Mouse (Mus musculus): ENCODE measurements around the gene Chka. TPM values are rescaled to one million over a fixed set of nuclear protein-coding genes. Genes with fewer than 3 reads are reported as not detected.

The Chka gene
- polyA plus RNA-seq, 1 experiment from 2014 or later = 57.5 TPM

GRCm38 (mm10) chr19:3914535-3914934 lies 63.0 kb downstream of the Chka start:
- H3K4me1 ChIP-seq (replicated peaks) = peaks cover 34% of the 10 kb centered on the region
- no peak overlapping the region for H3K4me3 ChIP-seq
- 93% methylated on average over 5 of the region's 5 CpGs for WGBS
- no peak for DNase-seq (ENCODE audit: low spot score)
- peaks cover 16% of the 10 kb centered on the region for H3K36me3 ChIP-seq
- no peaks in the 10 kb centered on the region for H3K27me3 ChIP-seq (ENCODE audit: insufficient read depth, poor library complexity, severe bottlenecking)
- H3K9me3 ChIP-seq = no peaks in the 10 kb centered on the region
- no peak overlapping the region for H3K27ac ChIP-seq

GRCm38 (mm10) chr19:3916727-3917126 lies 65.2 kb downstream of the Chka start:
- Histone ChIP-seq H3K36me3 (no peaks in the 10 kb centered on the region), H3K4me1 (replicated peaks) (peaks cover 32% of the 10 kb centered on the region), H3K9me3 (no peaks in the 10 kb centered on the region), H3K27ac (no peak overlapping the region), H3K4me3 (no peak overlapping the region), H3K27me3 (ENCODE audit: insufficient read depth, poor library complexity, severe bottlenecking) (no peaks in the 10 kb centered on the region)
- WGBS = 77% methylated on average over 11 of the region's 11 CpGs
- DNase-seq (ENCODE audit: low spot score) = no peak

- Histone ChIP-seq H3K4me1 (replicated peaks) (peaks cover 30% of the 10 kb centered on the region), H3K4me3 (no peak overlapping the region), H3K9me3 (no peaks in the 10 kb centered on the region), H3K27ac (no peak overlapping the region), H3K36me3 (no peaks in the 10 kb centered on the region), H3K27me3 (ENCODE audit: insufficient read depth, poor library complexity, severe bottlenecking) (no peaks in the 10 kb centered on the region)
- no peak for DNase-seq (ENCODE audit: low spot score)
Observed at GRCm38 (mm10) chr19:3919928-3920327, 68.4 kb downstream of the Chka start.

- DNase-seq (ENCODE audit: low spot score) = no peak
- no peaks in the 10 kb centered on the region for H3K9me3 ChIP-seq
- no peaks in the 10 kb centered on the region for H3K36me3 ChIP-seq
- no peaks in the 10 kb centered on the region for H3K27me3 ChIP-seq (ENCODE audit: insufficient read depth, poor library complexity, severe bottlenecking)
- H3K27ac ChIP-seq = peak overlapping the region; percentile 62
- no peak overlapping the region for H3K4me3 ChIP-seq
- peaks cover 41% of the 10 kb centered on the region for H3K4me1 ChIP-seq (replicated peaks)
- WGBS = 64% methylated on average over 10 of the region's 10 CpGs
Observed at GRCm38 (mm10) chr19:3922661-3923371, 71.2 kb downstream of the Chka start.

- WGBS = 50% methylated on average over 13 of the region's 13 CpGs
- peak overlapping the region; percentile 62 for H3K27ac ChIP-seq
Observed at GRCm38 (mm10) chr19:3923586-3923985, 72.0 kb downstream of the Chka start.

GRCm38 (mm10) chr19:3924190-3924589 lies 72.6 kb downstream of the Chka start:
- 82% methylated on average over 8 of the region's 8 CpGs for whole genome bisulfite sequencing
- peak overlapping the region; percentile 62 for H3K27ac ChIP-seq
- H3K27me3 ChIP-seq (ENCODE audit: insufficient read depth, poor library complexity, severe bottlenecking) = no peaks in the 10 kb centered on the region
- no peaks in the 10 kb centered on the region for H3K36me3 ChIP-seq
- H3K4me1 ChIP-seq (replicated peaks) = peaks cover 37% of the 10 kb centered on the region
- DNase-seq (ENCODE audit: low spot score) = no peak
- H3K4me3 ChIP-seq = no peak overlapping the region
- no peaks in the 10 kb centered on the region for H3K9me3 ChIP-seq

More at GRCm38 (mm10) chr19:3923586-3923985, 72.0 kb downstream of the Chka start:
- no peaks in the 10 kb centered on the region for H3K27me3 ChIP-seq (ENCODE audit: insufficient read depth, poor library complexity, severe bottlenecking)
- peaks cover 38% of the 10 kb centered on the region for H3K4me1 ChIP-seq (replicated peaks)
- H3K36me3 ChIP-seq = no peaks in the 10 kb centered on the region
- peak; percentile 29 for DNase-seq (ENCODE audit: low spot score)
- H3K9me3 ChIP-seq = no peaks in the 10 kb centered on the region
- no peak overlapping the region for H3K4me3 ChIP-seq

DNA sequence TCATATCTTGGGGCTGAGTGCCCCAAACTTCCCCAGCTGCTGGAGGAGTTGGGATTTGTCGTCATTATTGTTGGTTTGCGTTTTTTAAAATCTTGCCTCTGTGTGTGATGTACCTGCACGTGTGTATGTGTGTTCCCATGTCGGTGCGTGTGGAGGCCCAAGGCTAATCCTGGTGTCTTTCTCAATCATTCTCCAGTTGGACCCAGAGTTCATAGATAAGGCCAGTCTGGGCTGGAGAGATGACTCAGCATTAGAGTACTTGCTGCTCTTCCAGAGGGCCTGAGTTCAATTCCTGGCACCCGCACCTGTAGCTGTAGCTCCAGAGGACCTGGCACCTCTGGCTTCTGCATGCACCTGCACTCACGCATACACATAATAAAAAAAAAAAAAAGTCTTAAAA lies 73.3 kb downstream of the Chka start:
- 94% methylated on average over 7 of the region's 7 CpGs for WGBS

GRCm38 (mm10) chr19:3925859-3926258 lies 74.3 kb downstream of the Chka start:
- WGBS = 87% methylated on average over 6 of the region's 6 CpGs
- no peak for DNase-seq (ENCODE audit: low spot score)
- no peak overlapping the region for H3K4me3 ChIP-seq
- H3K36me3 ChIP-seq = no peaks in the 10 kb centered on the region
- H3K4me1 ChIP-seq (replicated peaks) = peaks cover 41% of the 10 kb centered on the region
- H3K9me3 ChIP-seq = no peaks in the 10 kb centered on the region
- H3K27ac ChIP-seq = no peak overlapping the region
- H3K27me3 ChIP-seq (ENCODE audit: insufficient read depth, poor library complexity, severe bottlenecking) = no peaks in the 10 kb centered on the region

More for the DNA sequence above, 73.3 kb downstream of the Chka start:
- Histone ChIP-seq H3K27ac (no peak overlapping the region), H3K36me3 (no peaks in the 10 kb centered on the region), H3K4me3 (no peak overlapping the region), H3K4me1 (replicated peaks) (peaks cover 39% of the 10 kb centered on the region), H3K27me3 (ENCODE audit: insufficient read depth, poor library complexity, severe bottlenecking) (no peaks in the 10 kb centered on the region), H3K9me3 (no peaks in the 10 kb centered on the region)
- no peak for DNase-seq (ENCODE audit: low spot score)

DNA sequence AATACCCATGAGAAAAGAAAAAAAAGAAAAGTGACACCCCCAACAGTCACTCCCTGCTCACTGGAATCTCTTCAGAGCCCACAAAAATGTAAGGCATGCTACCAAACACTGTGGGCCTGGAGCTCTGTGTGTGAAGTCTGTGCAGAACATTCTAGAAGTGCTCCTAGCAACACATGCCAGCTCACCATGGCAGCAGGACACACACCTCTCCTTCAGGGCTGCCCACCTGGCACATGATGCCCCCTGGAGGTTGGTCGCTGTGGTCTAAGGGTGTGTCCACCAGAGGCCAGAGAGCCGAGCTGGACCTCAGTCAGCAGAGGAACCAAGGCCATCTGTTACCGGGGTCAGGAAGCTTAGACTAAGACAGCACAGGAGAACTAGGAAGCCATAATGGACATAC lies 74.7 kb downstream of the Chka start:
- no peak for DNase-seq (ENCODE audit: low spot score)
- H3K9me3 ChIP-seq = no peaks in the 10 kb centered on the region
- H3K4me1 ChIP-seq (replicated peaks) = peaks cover 41% of the 10 kb centered on the region
- H3K36me3 ChIP-seq = no peaks in the 10 kb centered on the region
- no peak overlapping the region for H3K4me3 ChIP-seq
- no peaks in the 10 kb centered on the region for H3K27me3 ChIP-seq (ENCODE audit: insufficient read depth, poor library complexity, severe bottlenecking)
- 69% methylated on average over 3 of the region's 3 CpGs for whole genome bisulfite sequencing
- H3K27ac ChIP-seq = 0 out of 2 replicates have a peak overlapping the region, but pooled peaks have one; percentile 6

- Histone ChIP-seq H3K4me1 (replicated peaks) (peaks cover 41% of the 10 kb centered on the region), H3K9me3 (no peaks in the 10 kb centered on the region), H3K4me3 (no peak overlapping the region), H3K27ac (0 out of 2 replicates have a peak overlapping the region, but pooled peaks have one; percentile 6), H3K36me3 (no peaks in the 10 kb centered on the region), H3K27me3 (ENCODE audit: insufficient read depth, poor library complexity, severe bottlenecking) (no peaks in the 10 kb centered on the region)
- DNase-seq (ENCODE audit: low spot score) = no peak
- WGBS = 71% methylated on average over 6 of the region's 6 CpGs
Observed at GRCm38 (mm10) chr19:3926685-3927084, 75.1 kb downstream of the Chka start.

DNA sequence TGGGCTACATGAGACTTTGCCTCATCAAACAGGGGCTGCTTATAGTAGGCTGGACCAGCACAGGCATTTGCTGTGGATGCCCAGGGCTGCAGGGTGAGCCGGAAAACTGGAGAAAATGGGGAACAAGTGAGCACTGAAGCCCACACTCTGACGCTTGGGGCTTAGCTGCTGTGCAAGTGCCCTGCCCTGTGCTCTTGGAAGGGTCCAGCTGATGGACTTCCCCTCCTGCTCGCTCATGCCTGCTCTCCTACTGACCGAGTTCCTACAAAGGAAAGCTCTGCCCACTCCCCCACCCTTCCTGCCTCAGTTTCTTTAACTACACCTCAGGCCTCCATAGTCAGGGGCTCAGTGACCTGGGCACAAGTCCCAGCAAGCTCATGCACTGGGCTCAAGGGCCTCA lies 76.4 kb downstream of the Chka start:
- H3K36me3 ChIP-seq = no peaks in the 10 kb centered on the region
- H3K9me3 ChIP-seq = no peaks in the 10 kb centered on the region
- no peaks in the 10 kb centered on the region for H3K27me3 ChIP-seq (ENCODE audit: insufficient read depth, poor library complexity, severe bottlenecking)
- H3K4me3 ChIP-seq = no peak overlapping the region
- no peak for DNase-seq (ENCODE audit: low spot score)
- WGBS = 91% methylated on average over 4 of the region's 4 CpGs
- peaks cover 38% of the 10 kb centered on the region for H3K4me1 ChIP-seq (replicated peaks)
- H3K27ac ChIP-seq = no peak overlapping the region; the same call in 1 of the 2 replicates

- Histone ChIP-seq H3K36me3 (no peaks in the 10 kb centered on the region), H3K4me3 (no peak overlapping the region), H3K27me3 (ENCODE audit: insufficient read depth, poor library complexity, severe bottlenecking) (no peaks in the 10 kb centered on the region), H3K9me3 (no peaks in the 10 kb centered on the region), H3K27ac (peak overlapping the region; percentile 63), H3K4me1 (replicated peaks) (peaks cover 30% of the 10 kb centered on the region)
- WGBS = 79% methylated on average over 4 of the region's 4 CpGs
- no peak for DNase-seq (ENCODE audit: low spot score)
Observed at GRCm38 (mm10) chr19:3928779-3929178, 77.2 kb downstream of the Chka start.

DNA sequence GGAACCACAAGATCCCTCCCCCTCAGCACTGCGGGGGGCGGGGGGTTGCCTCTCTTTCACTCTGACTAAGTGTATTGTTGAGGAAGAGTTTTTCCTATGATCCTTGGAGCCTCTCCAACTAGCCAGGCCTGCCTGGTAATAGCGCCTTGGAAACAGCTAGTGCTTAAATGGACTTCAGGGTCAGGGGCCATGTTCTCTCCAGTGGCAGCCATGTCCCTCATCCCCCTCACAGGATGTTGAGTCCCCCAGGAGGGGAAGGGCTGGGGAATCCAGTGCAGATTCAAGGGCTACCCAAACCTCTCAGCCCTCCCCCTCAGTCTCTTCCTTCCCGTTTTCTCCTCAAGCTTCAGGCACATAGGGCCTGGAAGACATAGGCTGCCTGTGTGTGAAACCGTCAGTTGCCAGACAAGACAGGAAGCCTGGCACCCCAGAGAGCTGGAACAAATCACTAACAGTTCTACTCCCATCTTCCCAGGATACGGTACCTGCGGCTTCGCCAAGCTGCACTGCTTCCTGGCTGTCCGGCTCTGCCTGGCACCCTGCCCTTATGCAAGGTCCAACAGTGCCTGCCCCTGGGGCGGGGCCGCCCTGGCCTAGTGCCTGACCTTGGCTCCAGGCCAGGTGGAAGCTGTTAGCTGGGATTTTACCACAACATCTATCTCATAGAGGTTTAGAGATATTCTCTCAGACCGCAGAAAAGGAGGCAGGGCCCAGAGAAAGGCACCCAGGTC lies 77.8 kb downstream of the Chka start, which contains the start of gene Aldh3b1:
Aldh3b1 (minus strand) TSS at position 598 of the 731 bp plus-strand sequence.
- Histone ChIP-seq H3K4me3 (no peak within 1 kb of the TSS), H3K36me3 (no peaks in the 10 kb centered on the region), H3K27me3 (ENCODE audit: insufficient read depth, poor library complexity, severe bottlenecking) (no peaks in the 10 kb centered on the region), H3K4me1 (replicated peaks) (peaks cover 26% of the 10 kb centered on the region), H3K9me3 (no peaks in the 10 kb centered on the region), H3K27ac (peak within 1 kb of the TSS; percentile 63)
- DNase-seq (ENCODE audit: low spot score) = no peak
- WGBS = 63% methylated on average over 12 of the region's 12 CpGs

All from hindbrain, embryonic 10.5 days (tissue).